In genomic region chr9:108227911-108228649, GRCm38 (mm10) we compare ENCODE assay signal across 21 mouse cellular contexts. TPM values are rescaled to one million over a fixed set of nuclear protein-coding genes. Genes with fewer than 3 reads are reported as not detected.
DNase-seq lines count a peak whose midpoint lies in the region; ATAC-seq and TF ChIP-seq lines count a peak whose summit lies in the region.
"Had no signal": no experiment of that assay in that cellular context is flagged by ENCODE, and none has a peak within 500 bp of the region (broad histone marks: within the 10 kb centered on the region; RNA-seq: fewer than 3 reads in every experiment).

No protein-coding gene starts in this region.

- no peaks in the 10 kb centered on the region for H3K9me3 ChIP-seq in heart, embryonic 13.5 days
- no peaks in the 10 kb centered on the region for H3K9me3 ChIP-seq in kidney, embryonic 16.5 days (ENCODE audit: low read length)
- H3K9me3 ChIP-seq in kidney, postnatal 0 days (replicated peaks; ENCODE audit: low read length) = no peaks in the 10 kb centered on the region
- H3K9me3 ChIP-seq: hindbrain, embryonic 10.5 days; liver, embryonic 15.5 days; midbrain, embryonic 12.5 days; stomach, embryonic 15.5 days had no signal

- intact Hi-C loops in heart, postnatal 14 days (cut with DNase I) = no loop called here

- no peaks in the 10 kb centered on the region for H3K27me3 ChIP-seq in heart, embryonic 13.5 days (replicated peaks)
- no peaks in the 10 kb centered on the region for H3K27me3 ChIP-seq in kidney, embryonic 16.5 days (ENCODE audit: insufficient read depth, low read length)
- H3K27me3 ChIP-seq in kidney, postnatal 0 days (ENCODE audit: insufficient read depth, low read length) = no peaks in the 10 kb centered on the region
- H3K27me3 ChIP-seq: liver, embryonic 15.5 days; midbrain, embryonic 12.5 days; stomach, embryonic 15.5 days had no signal

- no peak overlapping the region for H3K9ac ChIP-seq in heart, embryonic 13.5 days
- no peak overlapping the region for H3K9ac ChIP-seq in kidney, embryonic 16.5 days (replicated peaks; ENCODE audit: low read length)
- H3K9ac ChIP-seq in kidney, postnatal 0 days (ENCODE audit: low read depth, low read length) = no peak overlapping the region
- H3K9ac ChIP-seq: forebrain, postnatal 0 days; liver, embryonic 15.5 days; midbrain, embryonic 12.5 days; stomach, embryonic 15.5 days had no signal

- ATAC-seq in heart, embryonic 13.5 days (ENCODE audit: extremely low read depth, insufficient number of reproducible peaks, low FRiP score, low TSS enrichment) = no peak
- ATAC-seq in kidney, embryonic 16.5 days (ENCODE audit: low FRiP score, low TSS enrichment) = peak; percentile 74
- ATAC-seq in kidney, postnatal 0 days (replicated peaks; ENCODE audit: low FRiP score, low read depth) = peak; percentile 22; the same call in 1 of the 2 replicates
- ATAC-seq: activated CD4-positive, CD25-positive, alpha-beta regulatory T cell, adult 4 months; CD4-positive, CD25-positive, alpha-beta regulatory T cell, adult 4 months; forebrain, postnatal 0 days; inflammation-experienced regulatory T-cells, adult 6 months had no signal

- H3K4me1 ChIP-seq in heart, embryonic 13.5 days = peaks cover 29% of the 10 kb centered on the region
- H3K4me1 ChIP-seq in kidney, embryonic 16.5 days (ENCODE audit: insufficient read depth, low read length) = peaks cover 54% of the 10 kb centered on the region
- H3K4me1 ChIP-seq in kidney, postnatal 0 days (replicated peaks; ENCODE audit: insufficient read depth, low read length) = peaks cover 25% of the 10 kb centered on the region
- H3K4me1 ChIP-seq: midbrain, embryonic 12.5 days; stomach, embryonic 15.5 days had no signal

- peak overlapping the region; percentile 21; the same call in 1 of the 2 replicates for H3K27ac ChIP-seq in heart, embryonic 13.5 days (replicated peaks)
- peak overlapping the region; percentile 81 for H3K27ac ChIP-seq in kidney, embryonic 16.5 days (ENCODE audit: low read length)
- peak overlapping the region; percentile 78 for H3K27ac ChIP-seq in kidney, postnatal 0 days
- H3K27ac ChIP-seq: hindbrain, embryonic 10.5 days; left cerebral cortex, adult 2 months; liver, embryonic 15.5 days; midbrain, embryonic 12.5 days; stomach, embryonic 15.5 days had no signal

- peaks cover 29% of the 10 kb centered on the region for H3K36me3 ChIP-seq in heart, embryonic 13.5 days
- H3K36me3 ChIP-seq in kidney, embryonic 16.5 days (ENCODE audit: insufficient read depth, low read length) = no peaks in the 10 kb centered on the region
- no peaks in the 10 kb centered on the region for H3K36me3 ChIP-seq in kidney, postnatal 0 days (ENCODE audit: insufficient read depth, low read length)
- H3K36me3 ChIP-seq: liver, embryonic 15.5 days; stomach, embryonic 15.5 days had no signal

- no peak overlapping the region for H3K4me3 ChIP-seq in heart, embryonic 13.5 days
- H3K4me3 ChIP-seq in kidney, embryonic 16.5 days (ENCODE audit: low read length) = no peak overlapping the region
- H3K4me3 ChIP-seq in kidney, postnatal 0 days (replicated peaks; ENCODE audit: low read depth, low read length) = no peak overlapping the region
- H3K4me3 ChIP-seq: hindbrain, embryonic 10.5 days; left cerebral cortex, adult 2 months; liver, embryonic 15.5 days; midbrain, embryonic 12.5 days; myocyte; stomach, embryonic 15.5 days had no signal

- WGBS in heart, embryonic 13.5 days = 51% methylated on average over 2 of the region's 2 CpGs
- WGBS in kidney, embryonic 16.5 days = 17% methylated on average over 2 of the region's 2 CpGs
- WGBS in kidney, postnatal 0 days = 13% methylated on average over 2 of the region's 2 CpGs

- no peak for DNase-seq in heart, postnatal 14 days
- no peak for DNase-seq in kidney, postnatal 25 days
- DNase-seq in adrenal gland, postnatal 14 days = peak; percentile 58
- DNase-seq in kidney, postnatal 0 days (ENCODE audit: low spot score) = peak; percentile 71
- DNase-seq in frontal cortex, postnatal 36 days (ENCODE audit: low spot score in 2 of 2) = no peak
- DNase-seq: cerebellum, postnatal 10 days; forebrain, postnatal 0 days; gastrocnemius, postnatal 25 days; lung, postnatal 4 days; right cerebral cortex, adult 18-20 months had no signal

- no peak overlapping the region for H3K4me2 ChIP-seq in heart, embryonic 13.5 days
- no peak overlapping the region for H3K4me2 ChIP-seq in kidney, embryonic 16.5 days (replicated peaks; ENCODE audit: low read depth, low read length)
- no peak overlapping the region; the same call in 1 of the 2 replicates for H3K4me2 ChIP-seq in kidney, postnatal 0 days (ENCODE audit: low read length)
- H3K4me2 ChIP-seq: liver, embryonic 15.5 days; midbrain, embryonic 12.5 days; stomach, embryonic 15.5 days had no signal

- TF ChIP-seq CTCF in kidney, postnatal 0 days (IDR thresholded peaks at IDR 0.05; ENCODE audit: low read depth) = no peak

RNA-seq across cellular contexts. Expression of gene Dag1, which starts 35.7 kb away (rescaled TPM):
- polyA plus RNA-seq in heart, embryonic 13.5 days (2015; fragmentation: Nextera tagmentation; extraction: Ambion mirVana) = 136 and 138 TPM in 2 replicates
- total RNA-seq in heart, postnatal 14 days (2021) = 100 to 1,000 TPM; 362 to 379 TPM
- polyA plus RNA-seq in kidney, embryonic 16.5 days (2015; fragmentation: Nextera tagmentation; extraction: Ambion mirVana) = 163 and 182 TPM in 2 replicates
- total RNA-seq in adrenal gland, postnatal 14 days (2021) = 156 and 176 TPM in 2 replicates
- 165 and 170 TPM in 2 replicates for polyA plus RNA-seq in kidney, postnatal 0 days (2015; fragmentation: Nextera tagmentation; extraction: Ambion mirVana)

RNA-seq across cellular contexts. Expression of gene Bsn, which starts 37.9 kb away (rescaled TPM):
- 0.32 and 0.36 TPM in 2 replicates for polyA plus RNA-seq in heart, embryonic 13.5 days (2015; fragmentation: Nextera tagmentation; extraction: Ambion mirVana)
- under 1 TPM; 0.05 to 0.07 TPM for total RNA-seq in heart, postnatal 14 days (2021)
- 0.64 and 0.67 TPM in 2 replicates for polyA plus RNA-seq in kidney, embryonic 16.5 days (2015; fragmentation: Nextera tagmentation; extraction: Ambion mirVana)
- 2.9 TPM in 2 replicates for total RNA-seq in adrenal gland, postnatal 14 days (2021)
- 0.25 and 0.31 TPM in 2 replicates for polyA plus RNA-seq in kidney, postnatal 0 days (2015; fragmentation: Nextera tagmentation; extraction: Ambion mirVana)

Comparison
In these comparisons a context has a peak if more than half of its experiments do, and no peak if none do; other contexts are left out.
1. DNase-seq: peak in adrenal gland, postnatal 14 days (single experiment) and kidney, postnatal 0 days (single experiment); none in heart, postnatal 14 days (0 of 2), kidney, postnatal 25 days (0 of 2) and frontal cortex, postnatal 36 days (0 of 2).
2. H3K27ac ChIP-seq: peak in every context shown above with its lines; median percentile 81 in kidney, embryonic 16.5 days; 78 in kidney, postnatal 0 days; 21 in heart, embryonic 13.5 days.